Mouse (Mus musculus) kidney, adult 8-10 months (tissue): ENCODE results near the gene Arl1.
"Not testable (repeated sequence)": the region's sequence is repeated elsewhere in the genome, so short reads cannot be mapped to it uniquely, and the experiment has no call there.

ENCODE experiments used
- DNase-seq, 2 experiments: peaks; one replicate each; pipeline ENCODE4 v3.0.0; 2022

Arl1 gene

DNA sequence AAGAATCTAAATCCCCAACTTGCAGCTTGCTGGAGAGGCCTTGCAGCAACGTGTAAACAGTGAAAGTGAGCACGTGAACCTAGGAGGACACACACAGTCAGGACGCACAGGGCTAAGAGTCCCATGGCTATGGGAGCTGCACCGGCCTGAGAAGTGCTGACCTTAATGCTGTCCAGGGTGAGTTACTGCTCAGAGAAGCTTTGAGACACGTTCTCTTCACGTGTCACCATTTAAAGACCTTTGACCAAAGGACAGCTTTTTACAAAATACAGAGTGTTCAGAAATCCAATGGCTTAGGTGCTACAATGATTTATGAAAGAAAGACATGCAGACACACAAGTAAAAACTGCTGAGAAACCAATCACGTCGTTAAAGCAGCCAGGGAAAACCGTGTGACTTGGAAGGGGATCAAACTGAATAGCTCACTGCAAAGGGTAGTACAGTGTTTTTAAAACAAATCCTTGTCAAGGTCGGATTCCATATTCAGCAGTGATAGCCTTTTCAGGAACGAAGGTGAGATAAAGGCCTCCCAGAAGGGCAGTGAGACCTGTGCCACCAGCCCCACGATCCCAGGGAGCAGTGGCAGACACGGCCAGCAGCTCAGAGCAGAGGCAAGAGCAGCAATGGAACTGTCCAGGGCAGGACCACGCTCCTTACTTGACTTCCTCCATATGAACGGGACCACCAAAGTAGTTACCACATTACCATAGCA lies 34.9 kb downstream of the Arl1 start:
- peak; percentile 54 to 55 for DNase-seq

GRCm38 (mm10) chr10:88768961-88769360 lies 38.3 kb downstream of the Arl1 start:
- no peak for DNase-seq

- no peak for DNase-seq
Measured at GRCm38 (mm10) chr10:88769676-88770075, 39.0 kb downstream of the Arl1 start.

DNA sequence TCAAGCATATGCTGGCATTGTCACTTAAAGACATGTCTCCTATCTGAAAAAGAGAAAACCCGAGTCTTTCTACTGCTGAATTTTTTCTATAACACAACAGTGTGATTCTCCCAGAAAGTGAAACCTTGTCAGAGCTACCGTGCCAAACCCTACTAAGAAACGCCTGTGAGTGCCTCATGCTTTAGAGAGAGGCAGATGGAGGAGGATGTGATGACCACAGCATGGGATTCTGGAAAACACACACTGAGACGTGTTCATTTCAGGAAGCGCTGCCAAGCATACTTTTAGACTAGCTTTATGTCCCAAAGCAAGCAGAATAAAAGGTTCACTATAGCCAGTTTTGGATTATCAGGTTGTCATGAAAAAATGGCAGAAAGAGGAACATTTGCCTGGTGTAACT lies 42.3 kb downstream of the Arl1 start:
- not testable (repeated sequence) for DNase-seq

DNA sequence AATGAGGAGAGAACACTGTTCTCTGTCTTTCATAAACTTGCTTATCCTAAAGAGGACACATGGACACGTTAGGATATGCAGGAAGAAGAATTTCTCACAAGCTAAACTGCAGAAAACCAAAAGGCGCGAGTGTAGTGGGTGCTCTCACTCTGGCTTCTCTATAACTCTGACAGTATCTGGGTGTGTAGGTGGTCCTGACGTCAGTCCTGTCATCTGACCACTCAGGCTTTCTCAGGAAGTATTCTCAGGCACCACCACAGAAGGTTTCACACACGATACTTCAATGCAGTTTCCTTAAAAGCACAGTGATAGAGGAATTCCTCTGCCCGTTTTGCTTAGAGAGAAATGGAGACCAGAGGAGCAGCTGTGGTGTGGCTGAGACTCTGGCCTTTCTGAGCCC lies 45.5 kb downstream of the Arl1 start:
- no peak for DNase-seq

DNA sequence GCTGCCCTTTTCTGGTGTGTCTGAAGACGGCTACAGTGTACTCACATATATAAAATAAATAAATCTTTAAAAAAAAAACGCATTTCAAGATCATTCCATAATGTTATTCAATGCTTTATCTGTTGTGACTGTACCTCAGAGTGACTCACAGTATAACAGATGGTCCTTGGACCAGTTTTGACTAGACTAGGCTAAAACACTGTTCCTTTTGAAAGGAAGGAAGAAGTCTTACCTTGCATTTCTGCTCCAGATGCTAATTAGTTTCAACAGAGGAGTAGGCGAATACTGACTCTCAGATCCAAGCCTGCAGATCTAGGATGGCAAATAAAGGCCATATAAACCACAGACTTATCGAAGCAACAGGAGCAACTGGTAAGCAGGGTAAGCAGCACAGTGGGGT lies 50.1 kb downstream of the Arl1 start:
- DNase-seq: no peak

- not testable (repeated sequence) for DNase-seq
Measured at GRCm38 (mm10) chr10:88783135-88783534, 52.5 kb downstream of the Arl1 start.

DNA sequence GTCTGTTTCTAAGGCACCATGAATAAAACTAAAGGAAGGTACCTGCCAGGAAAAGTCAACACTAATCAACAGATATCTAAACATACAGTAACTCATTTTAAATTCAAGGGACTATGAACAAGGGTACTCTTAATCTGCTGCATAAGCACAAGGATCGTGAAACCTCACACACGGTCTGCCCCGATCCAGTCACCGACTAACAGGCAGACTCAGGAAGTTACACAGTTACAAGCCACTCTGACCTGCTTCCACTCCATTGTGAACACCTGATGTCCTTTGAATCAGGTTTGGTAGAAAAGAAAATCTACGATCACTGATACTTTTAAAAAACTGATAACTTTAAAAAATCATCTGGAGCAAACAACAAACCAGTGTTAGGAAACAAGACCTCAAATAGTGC lies 53.3 kb downstream of the Arl1 start:
- DNase-seq: peak; percentile 45 to 58

DNA sequence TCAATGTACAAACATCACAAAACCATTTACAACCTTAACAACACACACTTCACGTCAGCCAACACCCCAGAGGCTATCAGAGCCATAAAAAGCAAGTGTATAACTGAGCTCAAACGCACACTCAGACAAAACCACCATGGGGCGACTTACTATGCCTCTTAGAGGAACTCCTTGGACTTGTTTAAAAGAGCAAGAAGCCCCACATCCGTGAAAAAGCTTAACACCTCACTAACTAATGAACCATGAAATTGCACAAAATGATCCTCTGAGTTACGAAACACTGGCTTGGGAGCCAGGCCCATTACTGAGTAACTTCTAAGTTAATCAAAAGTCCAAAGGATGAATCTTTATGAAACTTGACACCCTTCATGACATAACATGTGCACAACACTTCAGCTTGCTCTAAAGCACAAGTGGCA lies 53.9 kb downstream of the Arl1 start:
- peak; percentile 72 to 84 for DNase-seq

DNA sequence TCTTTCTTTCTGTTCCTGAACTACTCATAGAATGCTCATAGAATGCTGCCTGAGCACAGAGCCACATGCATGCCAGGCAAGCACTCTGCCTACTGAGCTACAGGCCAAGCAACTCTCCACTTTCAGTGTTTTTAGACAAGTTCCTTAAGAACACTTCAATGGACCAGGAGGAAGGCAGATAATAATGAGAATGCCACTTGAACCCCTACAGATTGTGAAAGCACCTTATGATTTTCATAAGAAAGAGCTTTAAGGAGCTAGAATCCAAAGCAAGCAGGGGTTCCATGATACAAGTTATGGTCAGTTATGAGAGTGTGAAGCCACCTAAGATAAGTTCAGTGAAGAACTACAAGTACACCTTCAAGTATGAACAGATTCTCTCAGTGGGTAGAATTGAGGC lies 63.0 kb downstream of the Arl1 start:
- DNase-seq: no peak
